Mouse (Mus musculus): ENCODE data around the gene Trabd.

Gene Trabd

GRCm38 (mm10) chr15:89074613-89075477 is at the start of gene Trabd:
Trabd (plus strand) TSS chr15:89075124.
- DNase-seq (ENCODE audit: low spot score) = no peak

- DNase-seq (ENCODE audit: low spot score) = no peak
Observed at GRCm38 (mm10) chr15:89044381-89044780, 30.5 kb upstream of the Trabd start.

GRCm38 (mm10) chr15:89046356-89046755 is 28.6 kb upstream of the Trabd start:
- no peak for DNase-seq (ENCODE audit: low spot score)

GRCm38 (mm10) chr15:89054666-89055065 is 20.3 kb upstream of the Trabd start:
- no peak for DNase-seq (ENCODE audit: low spot score)

GRCm38 (mm10) chr15:89058736-89059135 is 16.2 kb upstream of the Trabd start:
- no peak for DNase-seq (ENCODE audit: low spot score)

- DNase-seq (ENCODE audit: low spot score) = no peak
Observed at GRCm38 (mm10) chr15:89059161-89059931, 15.6 kb upstream of the Trabd start, which contains the start of gene Panx2. Panx2 (plus strand) TSS chr15:89059734.

- DNase-seq (ENCODE audit: low spot score) = no peak
Observed at GRCm38 (mm10) chr15:89060032-89060681, 14.8 kb upstream of the Trabd start.

- no peak for DNase-seq (ENCODE audit: low spot score)
Observed at GRCm38 (mm10) chr15:89060811-89061460, 14.0 kb upstream of the Trabd start.

- DNase-seq (ENCODE audit: low spot score) = no peak
Observed at GRCm38 (mm10) chr15:89061761-89062517, 13.0 kb upstream of the Trabd start.

GRCm38 (mm10) chr15:89062518-89062910 is 12.4 kb upstream of the Trabd start:
- no peak for DNase-seq (ENCODE audit: low spot score)

GRCm38 (mm10) chr15:89063001-89063400 is 11.9 kb upstream of the Trabd start:
- no peak for DNase-seq (ENCODE audit: low spot score)

- no peak for DNase-seq (ENCODE audit: low spot score)
Observed at GRCm38 (mm10) chr15:89063536-89063935, 11.4 kb upstream of the Trabd start.

- no peak for DNase-seq (ENCODE audit: low spot score)
Observed at GRCm38 (mm10) chr15:89064891-89065290, 10.0 kb upstream of the Trabd start.

- DNase-seq (ENCODE audit: low spot score) = no peak
Observed at GRCm38 (mm10) chr15:89067609-89068008, 7.3 kb upstream of the Trabd start.

GRCm38 (mm10) chr15:89068226-89068625 is 6.7 kb upstream of the Trabd start:
- DNase-seq (ENCODE audit: low spot score) = no peak

- DNase-seq (ENCODE audit: low spot score) = no peak
Observed at GRCm38 (mm10) chr15:89069336-89069840, 5.5 kb upstream of the Trabd start.

- DNase-seq (ENCODE audit: low spot score) = no peak
Observed at GRCm38 (mm10) chr15:89070606-89071005, 4.3 kb upstream of the Trabd start.

- no peak for DNase-seq (ENCODE audit: low spot score)
Observed at GRCm38 (mm10) chr15:89073993-89074603, 826 bp upstream of the Trabd start.

GRCm38 (mm10) chr15:89075478-89076147 is 689 bp downstream of the Trabd start:
- peak; percentile 41 for DNase-seq (ENCODE audit: low spot score)

GRCm38 (mm10) chr15:89076156-89076731 is 1.3 kb downstream of the Trabd start:
- no peak for DNase-seq (ENCODE audit: low spot score)
